Mouse (Mus musculus): ENCODE results near the gene Osbpl3.

DNA sequence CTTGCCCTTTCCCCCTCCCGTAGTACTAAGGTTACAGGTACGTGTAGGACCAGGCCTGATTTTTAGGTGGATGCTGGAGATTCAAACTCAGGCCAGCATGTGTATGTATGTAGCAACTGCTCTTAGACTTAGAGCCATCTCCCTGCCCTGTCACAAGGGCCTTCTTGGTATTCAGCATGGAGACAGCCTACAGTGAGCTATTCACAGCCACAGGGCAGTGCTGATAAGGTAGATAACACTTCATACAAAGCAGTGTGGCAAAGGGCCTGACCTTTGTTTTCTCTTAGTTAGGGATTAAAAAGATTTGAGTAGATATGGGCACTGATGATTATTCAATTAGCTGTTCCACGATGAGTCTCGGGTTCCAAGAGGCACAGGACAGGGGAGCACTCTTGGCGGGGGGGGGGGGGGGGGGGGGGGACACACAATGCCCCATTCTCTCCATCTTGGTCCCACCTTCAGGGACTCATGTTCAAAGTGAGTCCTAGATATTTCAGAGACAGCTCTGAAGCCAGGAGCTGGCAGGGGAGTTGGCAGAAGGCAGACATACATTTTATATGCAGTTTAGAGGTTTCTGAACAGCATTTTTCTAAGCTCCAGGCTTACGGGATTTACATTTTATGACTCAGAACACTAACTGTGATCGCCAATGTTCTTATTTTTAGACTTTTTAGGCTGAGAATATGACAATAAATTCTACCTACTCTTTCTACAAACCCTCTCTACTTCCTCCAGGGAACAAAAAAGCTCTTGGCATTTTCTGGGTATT lies 56.4 kb downstream of the Osbpl3 start:
- TF ChIP-seq CTCF (IDR thresholded peaks at IDR 0.05; ENCODE audit: low read depth, low read length) (no peak), POLR2A (IDR thresholded peaks at IDR 0.05; ENCODE audit: insufficient read depth, low read length) (no peak)

Measured in ES-Bruce4 (cell line).